Mouse (Mus musculus): ENCODE data around the gene Gm4763.
"Not testable (repeated sequence)": the region's sequence is repeated elsewhere in the genome, so short reads cannot be mapped to it uniquely, and the experiment has no call there.

DNA sequence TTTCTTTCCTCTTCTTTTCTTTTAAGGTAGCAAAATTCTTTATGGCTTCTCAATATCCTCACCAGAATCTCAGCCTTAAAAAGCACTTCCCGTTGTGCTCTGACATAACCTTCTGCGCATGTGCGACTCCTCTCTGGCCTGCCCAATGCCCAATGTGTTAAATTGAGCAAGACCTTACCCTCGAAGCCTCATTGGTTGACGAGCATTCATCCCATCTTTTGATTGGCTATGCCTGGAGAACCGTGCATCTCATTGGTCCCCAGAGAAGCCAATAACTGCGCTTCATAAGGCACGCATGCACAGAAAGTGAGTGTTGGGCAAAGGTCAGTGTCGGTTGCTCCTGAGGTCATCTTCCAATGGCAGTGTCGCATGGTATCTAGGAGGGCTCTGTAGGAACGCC lies at the start of gene Gm4763:
- not testable (repeated sequence) for TF ChIP-seq POLR2A (IDR thresholded peaks at IDR 0.05; ENCODE audit: borderline replicate concordance, low read depth, low read length); CTCF (IDR thresholded peaks at IDR 0.05; ENCODE audit: low read depth, low read length)
